Mouse (Mus musculus): Measurements from ENCODE around the gene Slc30a9. TPM values are rescaled to one million over a fixed set of nuclear protein-coding genes. Genes with fewer than 3 reads are reported as not detected.

Slc30a9 gene
- 22.6 and 26.2 TPM in 2 replicates for polyA plus RNA-seq (2012; rRNA removed)

GRCm38 (mm10) chr5:67306698-67307521 is at the start of gene Slc30a9:
Gene Slc30a9 (plus strand): TSS chr5:67306955.
- Histone ChIP-seq H3K4me3 (replicated peaks; ENCODE audit: extremely low read depth, low read depth, low read length) (peak within 1 kb of the TSS; percentile 94), H3K4me1 (ENCODE audit: control insufficient read depth, insufficient read depth, low read length) (peaks cover 5% of the 10 kb centered on the region)
- peak; percentile 95 for DNase-seq
- under 1% methylated on average over 83 of the region's 83 CpGs for WGBS
- no peak for TF ChIP-seq CTCF (IDR thresholded peaks at IDR 0.05; ENCODE audit: insufficient read depth, low read length)
- peak; percentile 92 for TF ChIP-seq POLR2A (IDR thresholded peaks at IDR 0.05; ENCODE audit: borderline replicate concordance, extremely low read depth, low read depth, low read length)

- no peak for TF ChIP-seq CTCF (IDR thresholded peaks at IDR 0.05; ENCODE audit: insufficient read depth, low read length)
- TF ChIP-seq POLR2A (IDR thresholded peaks at IDR 0.05; ENCODE audit: borderline replicate concordance, extremely low read depth, low read depth, low read length), result no peak
- WGBS, result 82% methylated on average over 9 of the region's 9 CpGs
- DNase-seq, result no peak
Measured at GRCm38 (mm10) chr5:67258473-67258872, 48.3 kb upstream of the Slc30a9 start.

GRCm38 (mm10) chr5:67260159-67260530 is 46.6 kb upstream of the Slc30a9 start:
- Histone ChIP-seq H3K4me3 (replicated peaks; ENCODE audit: extremely low read depth, low read depth, low read length) (peak overlapping the region; percentile 79), H3K4me1 (ENCODE audit: control insufficient read depth, insufficient read depth, low read length) (no peaks in the 10 kb centered on the region; the same call in 1 of the 2 replicates)
- no peak for DNase-seq
- under 1% methylated on average over 9 of the region's 9 CpGs for WGBS
- no peak for TF ChIP-seq POLR2A (IDR thresholded peaks at IDR 0.05; ENCODE audit: borderline replicate concordance, extremely low read depth, low read depth, low read length)
- TF ChIP-seq CTCF (IDR thresholded peaks at IDR 0.05; ENCODE audit: insufficient read depth, low read length), result no peak

More at GRCm38 (mm10) chr5:67258473-67258872, 48.3 kb upstream of the Slc30a9 start:
- H3K4me1 ChIP-seq (ENCODE audit: control insufficient read depth, insufficient read depth, low read length), result no peaks in the 10 kb centered on the region; the same call in 1 of the 2 replicates
- no peak overlapping the region for H3K4me3 ChIP-seq (replicated peaks; ENCODE audit: extremely low read depth, low read depth, low read length)

- Histone ChIP-seq H3K4me1 (ENCODE audit: control insufficient read depth, insufficient read depth, low read length) (no peaks in the 10 kb centered on the region; the same call in 1 of the 2 replicates), H3K4me3 (replicated peaks; ENCODE audit: extremely low read depth, low read depth, low read length) (peak within 1 kb of the TSS; percentile 79)
- DNase-seq, result peak; percentile 89
- WGBS, result under 1% methylated on average over 67 of the region's 67 CpGs
- peak; percentile 44; the same call in 1 of the 2 replicates for TF ChIP-seq POLR2A (IDR thresholded peaks at IDR 0.05; ENCODE audit: borderline replicate concordance, extremely low read depth, low read depth, low read length)
- no peak for TF ChIP-seq CTCF (IDR thresholded peaks at IDR 0.05; ENCODE audit: insufficient read depth, low read length)
Measured at GRCm38 (mm10) chr5:67260531-67261371, 46.0 kb upstream of the Slc30a9 start, which contains the start of gene Tmem33. Gene Tmem33 (plus strand): TSS chr5:67260565.

- 88% methylated on average over 7 of the region's 7 CpGs for WGBS
- Histone ChIP-seq H3K4me3 (replicated peaks; ENCODE audit: extremely low read depth, low read depth, low read length) (no peak overlapping the region), H3K4me1 (ENCODE audit: control insufficient read depth, insufficient read depth, low read length) (no peaks in the 10 kb centered on the region; the same call in 1 of the 2 replicates)
- no peak for TF ChIP-seq POLR2A (IDR thresholded peaks at IDR 0.05; ENCODE audit: borderline replicate concordance, extremely low read depth, low read depth, low read length)
- no peak for DNase-seq
Measured at GRCm38 (mm10) chr5:67262964-67263363, 43.8 kb upstream of the Slc30a9 start.

- TF ChIP-seq POLR2A (IDR thresholded peaks at IDR 0.05; ENCODE audit: borderline replicate concordance, extremely low read depth, low read depth, low read length) (no peak), CTCF (IDR thresholded peaks at IDR 0.05; ENCODE audit: insufficient read depth, low read length) (no peak)
- Histone ChIP-seq H3K4me1 (ENCODE audit: control insufficient read depth, insufficient read depth, low read length) (no peaks in the 10 kb centered on the region; the same call in 1 of the 2 replicates), H3K4me3 (replicated peaks; ENCODE audit: extremely low read depth, low read depth, low read length) (no peak overlapping the region)
- 91% methylated on average over 1 of the region's 1 CpGs for WGBS
- DNase-seq, result no peak
Measured at GRCm38 (mm10) chr5:67266106-67266505, 40.6 kb upstream of the Slc30a9 start.

GRCm38 (mm10) chr5:67269309-67269708 is 37.4 kb upstream of the Slc30a9 start:
- TF ChIP-seq CTCF (IDR thresholded peaks at IDR 0.05; ENCODE audit: insufficient read depth, low read length) (no peak), POLR2A (IDR thresholded peaks at IDR 0.05; ENCODE audit: borderline replicate concordance, extremely low read depth, low read depth, low read length) (no peak)
- WGBS, result 87% methylated on average over 8 of the region's 8 CpGs
- Histone ChIP-seq H3K4me3 (replicated peaks; ENCODE audit: extremely low read depth, low read depth, low read length) (no peak overlapping the region), H3K4me1 (ENCODE audit: control insufficient read depth, insufficient read depth, low read length) (no peaks in the 10 kb centered on the region)
- DNase-seq, result no peak

GRCm38 (mm10) chr5:67279407-67279806 is 27.3 kb upstream of the Slc30a9 start:
- TF ChIP-seq POLR2A (IDR thresholded peaks at IDR 0.05; ENCODE audit: borderline replicate concordance, extremely low read depth, low read depth, low read length) (no peak), CTCF (IDR thresholded peaks at IDR 0.05; ENCODE audit: insufficient read depth, low read length) (no peak)
- 87% methylated on average over 9 of the region's 9 CpGs for WGBS

GRCm38 (mm10) chr5:67279840-67280239 is 26.9 kb upstream of the Slc30a9 start:
- TF ChIP-seq CTCF (IDR thresholded peaks at IDR 0.05; ENCODE audit: insufficient read depth, low read length) (no peak), POLR2A (IDR thresholded peaks at IDR 0.05; ENCODE audit: borderline replicate concordance, extremely low read depth, low read depth, low read length) (no peak)
- Histone ChIP-seq H3K4me1 (ENCODE audit: control insufficient read depth, insufficient read depth, low read length) (no peaks in the 10 kb centered on the region), H3K4me3 (replicated peaks; ENCODE audit: extremely low read depth, low read depth, low read length) (no peak overlapping the region)
- DNase-seq, result no peak
- 91% methylated on average over 4 of the region's 4 CpGs for WGBS

More at GRCm38 (mm10) chr5:67279407-67279806, 27.3 kb upstream of the Slc30a9 start:
- DNase-seq, result no peak
- Histone ChIP-seq H3K4me3 (replicated peaks; ENCODE audit: extremely low read depth, low read depth, low read length) (no peak overlapping the region), H3K4me1 (ENCODE audit: control insufficient read depth, insufficient read depth, low read length) (no peaks in the 10 kb centered on the region)

Measured in lung, adult 2 months (tissue).